Mouse (Mus musculus) hindbrain, embryonic 13.5 days (tissue): ENCODE results near the gene Gsc. TPM values are rescaled to one million over a fixed set of nuclear protein-coding genes. Genes with fewer than 3 reads are reported as not detected.

Experiments used
- ATAC-seq: fragments of 200-750 bp; cut with Nextera tagmentation; 2 replicates; pipeline ENCODE4 v1.8.0; 2017; ENCODE audit warnings: moderate TSS enrichment; ENCODE audit not compliant: low FRiP score
- H3K27ac ChIP-seq: fragments of 300-500 bp; sonication (generic); 2 replicates; pipeline ENCODE4 v1.5.1; 2015; ENCODE audit warnings: inconsistent platforms, mild to moderate bottlenecking, moderate library complexity
- H3K27me3 ChIP-seq: fragments of 300-500 bp; sonication (generic); 2 replicates; pipeline ENCODE4 v1.6.1; 2015; ENCODE audit warnings: mild to moderate bottlenecking, inconsistent platforms
- H3K36me3 ChIP-seq: fragments of 300-500 bp; sonication (generic); 2 replicates; pipeline ENCODE4 v1.6.1; 2015; ENCODE audit warnings: mild to moderate bottlenecking, inconsistent platforms
- H3K4me1 ChIP-seq: fragments of 300-500 bp; sonication (generic); replicated peaks from 2 replicates; pipeline ENCODE4 v1.6.1; 2015; ENCODE audit warnings: inconsistent platforms
- H3K4me2 ChIP-seq: fragments of 300-500 bp; sonication (generic); 2 replicates; pipeline ENCODE4 v1.6.1; 2015; ENCODE audit warnings: inconsistent platforms, mild to moderate bottlenecking, moderate library complexity
- H3K4me3 ChIP-seq: fragments of 300-500 bp; sonication (generic); 2 replicates; pipeline ENCODE4 v1.5.1; 2015; ENCODE audit warnings: mild to moderate bottlenecking, inconsistent platforms
- H3K9ac ChIP-seq: fragments of 300-500 bp; sonication (generic); 2 replicates; pipeline ENCODE4 v1.6.1; 2015; ENCODE audit warnings: mild to moderate bottlenecking, inconsistent platforms
- H3K9me3 ChIP-seq: fragments of 300-500 bp; sonication (generic); 2 replicates; pipeline ENCODE4 v1.6.1; 2016; ENCODE audit warnings: inconsistent platforms
- WGBS: fragments of 180-500 bp; shearing (Covaris S2); methylation state at CpG from one replicate; pipeline ENCODE4 v1.1.7; 2015; 5-methylcytosine and 5-hydroxymethylcytosine counted together
- polyA plus RNA-seq: library from polyadenylated mRNA; unstranded; fragments of >200 nt; fragmentation: Nextera tagmentation; extraction: Ambion mirVana; gene quantifications from 2 replicates; pipeline ENCODE4 v1.2.1, GENCODE M21; 2015

Gsc gene
- polyA plus RNA-seq, 1 experiment from 2014 or later: not detected

- no peak overlapping the region for H3K27ac ChIP-seq
- H3K9ac ChIP-seq: no peak overlapping the region
- H3K36me3 ChIP-seq: no peaks in the 10 kb centered on the region
- WGBS: under 1% methylated on average over 41 of the region's 42 CpGs
- peaks cover 40% of the 10 kb centered on the region for H3K4me1 ChIP-seq
- H3K27me3 ChIP-seq: peaks cover 96% of the 10 kb centered on the region
- ATAC-seq: no peak
- 0 out of 2 replicates have a peak overlapping the region, but pooled peaks have one; percentile 8 for H3K4me2 ChIP-seq
- H3K9me3 ChIP-seq: no peaks in the 10 kb centered on the region
- no peak overlapping the region for H3K4me3 ChIP-seq
These were observed 1.2 kb upstream of the Gsc start for GRCm38 (mm10) chr12:104474191-104474871.

GRCm38 (mm10) chr12:104473492-104473891 lies 362 bp upstream of the Gsc start:
- H3K9me3 ChIP-seq: no peaks in the 10 kb centered on the region
- H3K36me3 ChIP-seq: no peaks in the 10 kb centered on the region
- H3K4me2 ChIP-seq: peak overlapping the region; percentile 61
- 0% methylated on average over 17 of the region's 18 CpGs for WGBS
- H3K4me1 ChIP-seq: peaks cover 40% of the 10 kb centered on the region
- no peak for ATAC-seq
- H3K4me3 ChIP-seq: peak overlapping the region; percentile 39
- H3K27ac ChIP-seq: no peak overlapping the region
- peaks cover 99% of the 10 kb centered on the region for H3K27me3 ChIP-seq
- no peak overlapping the region for H3K9ac ChIP-seq

GRCm38 (mm10) chr12:104472218-104472525 lies 958 bp downstream of the Gsc start:
- peaks cover 40% of the 10 kb centered on the region for H3K4me1 ChIP-seq
- WGBS: under 1% methylated on average over 25 of the region's 25 CpGs
- no peak for ATAC-seq
- no peak overlapping the region for H3K27ac ChIP-seq
- H3K36me3 ChIP-seq: no peaks in the 10 kb centered on the region
- H3K9me3 ChIP-seq: no peaks in the 10 kb centered on the region
- H3K27me3 ChIP-seq: peaks cover 98% of the 10 kb centered on the region
- no peak overlapping the region for H3K9ac ChIP-seq
- H3K4me3 ChIP-seq: peak overlapping the region; percentile 39
- H3K4me2 ChIP-seq: peak overlapping the region; percentile 61

- Histone ChIP-seq H3K9ac (no peak overlapping the region), H3K27ac (no peak overlapping the region), H3K4me1 (peaks cover 43% of the 10 kb centered on the region), H3K36me3 (no peaks in the 10 kb centered on the region), H3K4me2 (peak overlapping the region; percentile 61), H3K4me3 (peak overlapping the region; percentile 39), H3K9me3 (no peaks in the 10 kb centered on the region), H3K27me3 (peaks cover 96% of the 10 kb centered on the region)
- no peak for ATAC-seq
- WGBS: under 1% methylated on average over 57 of the region's 57 CpGs
These were observed 1.5 kb downstream of the Gsc start for GRCm38 (mm10) chr12:104471351-104472217.

DNA sequence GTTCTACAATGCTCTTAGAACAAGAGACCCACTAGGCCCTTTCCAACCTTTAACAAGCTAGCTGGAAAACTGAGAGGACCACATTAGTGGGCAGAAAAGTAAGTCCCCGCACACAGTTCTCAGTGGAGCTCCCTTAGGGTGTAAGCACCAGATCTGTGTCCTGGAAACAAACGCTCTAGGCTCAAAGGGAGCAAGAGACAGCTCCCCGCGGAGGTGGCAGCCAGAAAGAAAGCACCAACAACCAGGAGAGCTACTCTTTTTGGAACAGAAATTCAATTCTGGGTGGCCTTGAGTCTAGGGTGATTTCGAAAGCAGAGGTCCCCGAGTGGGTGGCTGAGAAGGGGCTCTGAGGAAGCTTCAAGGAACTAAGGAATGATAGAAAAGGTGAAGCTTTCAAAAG lies 2.5 kb downstream of the Gsc start:
- Histone ChIP-seq H3K9me3 (no peaks in the 10 kb centered on the region), H3K4me3 (no peak overlapping the region), H3K27ac (no peak overlapping the region), H3K36me3 (no peaks in the 10 kb centered on the region), H3K4me2 (no peak overlapping the region), H3K9ac (no peak overlapping the region), H3K27me3 (peaks cover 95% of the 10 kb centered on the region), H3K4me1 (peaks cover 35% of the 10 kb centered on the region)
- WGBS: 8% methylated on average over 6 of the region's 6 CpGs
- no peak for ATAC-seq

GRCm38 (mm10) chr12:104468783-104469182 lies 4.3 kb downstream of the Gsc start:
- Histone ChIP-seq H3K36me3 (no peaks in the 10 kb centered on the region), H3K27ac (no peak overlapping the region), H3K4me2 (no peak overlapping the region), H3K9ac (no peak overlapping the region), H3K9me3 (no peaks in the 10 kb centered on the region), H3K4me1 (peaks cover 33% of the 10 kb centered on the region), H3K4me3 (no peak overlapping the region), H3K27me3 (peaks cover 85% of the 10 kb centered on the region)
- no peak for ATAC-seq
- WGBS: 5% methylated on average over 4 of the region's 4 CpGs

GRCm38 (mm10) chr12:104467372-104467771 lies 5.8 kb downstream of the Gsc start:
- WGBS: 40% methylated on average over 6 of the region's 6 CpGs
- Histone ChIP-seq H3K4me2 (no peak overlapping the region), H3K4me1 (peaks cover 20% of the 10 kb centered on the region), H3K9ac (no peak overlapping the region), H3K36me3 (no peaks in the 10 kb centered on the region), H3K9me3 (no peaks in the 10 kb centered on the region), H3K4me3 (no peak overlapping the region), H3K27ac (no peak overlapping the region), H3K27me3 (peaks cover 80% of the 10 kb centered on the region)
- ATAC-seq: no peak

DNA sequence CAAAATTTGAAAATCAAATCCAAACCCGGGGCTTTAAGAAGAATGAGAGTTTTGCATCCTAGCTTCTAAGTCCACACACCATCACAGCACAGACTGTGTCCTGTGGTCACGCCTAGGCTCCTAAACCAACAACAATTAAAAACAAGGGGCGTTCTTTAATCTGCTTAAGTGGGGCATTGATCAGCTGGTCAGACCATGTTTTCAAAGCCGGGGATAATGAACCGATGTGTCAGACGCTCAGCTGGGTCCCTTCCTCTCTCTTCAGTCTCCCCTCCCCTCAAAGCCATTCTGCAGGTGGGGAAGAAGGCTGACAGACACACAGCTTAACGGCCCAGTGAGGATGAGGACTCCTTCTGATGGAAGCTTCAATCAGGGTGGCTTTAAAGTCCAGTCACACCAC lies 6.2 kb downstream of the Gsc start:
- H3K4me3 ChIP-seq: no peak overlapping the region
- H3K9ac ChIP-seq: no peak overlapping the region
- peaks cover 16% of the 10 kb centered on the region for H3K4me1 ChIP-seq
- H3K9me3 ChIP-seq: no peaks in the 10 kb centered on the region
- H3K27ac ChIP-seq: no peak overlapping the region
- 14% methylated on average over 7 of the region's 7 CpGs for WGBS
- ATAC-seq: no peak
- peaks cover 75% of the 10 kb centered on the region for H3K27me3 ChIP-seq
- no peaks in the 10 kb centered on the region for H3K36me3 ChIP-seq
- H3K4me2 ChIP-seq: no peak overlapping the region

- Histone ChIP-seq H3K27ac (no peak overlapping the region), H3K9me3 (no peaks in the 10 kb centered on the region), H3K27me3 (peaks cover 34% of the 10 kb centered on the region), H3K4me3 (no peak overlapping the region), H3K36me3 (no peaks in the 10 kb centered on the region), H3K4me1 (peaks cover 8% of the 10 kb centered on the region; the same call in 1 of the 2 replicates), H3K4me2 (no peak overlapping the region), H3K9ac (no peak overlapping the region)
- WGBS: 39% methylated on average over 8 of the region's 8 CpGs
- ATAC-seq: no peak
These were observed 11.8 kb downstream of the Gsc start for GRCm38 (mm10) chr12:104461372-104461771.

- no peak overlapping the region for H3K9ac ChIP-seq
- peaks cover 6% of the 10 kb centered on the region; the same call in 1 of the 2 replicates for H3K4me1 ChIP-seq
- peaks cover 22% of the 10 kb centered on the region for H3K27me3 ChIP-seq
- H3K4me3 ChIP-seq: no peak overlapping the region
- H3K27ac ChIP-seq: no peak overlapping the region
- H3K36me3 ChIP-seq: no peaks in the 10 kb centered on the region
- H3K9me3 ChIP-seq: no peaks in the 10 kb centered on the region
- WGBS: 67% methylated on average over 6 of the region's 6 CpGs
- no peak overlapping the region for H3K4me2 ChIP-seq
- ATAC-seq: no peak
These were observed 13.8 kb downstream of the Gsc start for GRCm38 (mm10) chr12:104459377-104459776.

GRCm38 (mm10) chr12:104453002-104453401 lies 20.1 kb downstream of the Gsc start:
- Histone ChIP-seq H3K4me3 (no peak overlapping the region), H3K4me2 (no peak overlapping the region), H3K27ac (no peak overlapping the region), H3K9me3 (no peaks in the 10 kb centered on the region), H3K9ac (no peak overlapping the region), H3K4me1 (no peaks in the 10 kb centered on the region), H3K27me3 (no peaks in the 10 kb centered on the region), H3K36me3 (no peaks in the 10 kb centered on the region)
- no peak for ATAC-seq
- WGBS: 79% methylated on average over 1 of the region's 1 CpGs

GRCm38 (mm10) chr12:104450257-104450656 lies 22.9 kb downstream of the Gsc start:
- WGBS: 77% methylated on average over 10 of the region's 10 CpGs
- no peak overlapping the region for H3K27ac ChIP-seq
- no peaks in the 10 kb centered on the region for H3K4me1 ChIP-seq
- no peak overlapping the region for H3K9ac ChIP-seq
- no peak for ATAC-seq
- H3K27me3 ChIP-seq: peaks cover 3% of the 10 kb centered on the region; the same call in 1 of the 2 replicates
- no peak overlapping the region for H3K4me3 ChIP-seq
- no peaks in the 10 kb centered on the region for H3K9me3 ChIP-seq
- H3K4me2 ChIP-seq: no peak overlapping the region
- H3K36me3 ChIP-seq: no peaks in the 10 kb centered on the region
